Mouse (Mus musculus) cerebellum, adult 2 months (tissue): ENCODE measurements around the gene Slc15a5.

ENCODE experiments used
- CTCF ChIP-seq: fragments of 200-500 bp; IDR thresholded peaks from 2 replicates; pipeline ENCODE4 v1.5.1; 2011; ENCODE audit warnings: low read depth, mild to moderate bottlenecking, control low read depth, low read length, moderate library complexity, borderline replicate concordance; ENCODE audit not compliant: insufficient read depth
- POLR2A ChIP-seq: fragments of 200-500 bp; IDR thresholded peaks from 2 replicates; pipeline ENCODE4 v1.6.1; 2011; ENCODE audit warnings: low read length, control low read depth, borderline replicate concordance; ENCODE audit not compliant: insufficient read depth

DNA sequence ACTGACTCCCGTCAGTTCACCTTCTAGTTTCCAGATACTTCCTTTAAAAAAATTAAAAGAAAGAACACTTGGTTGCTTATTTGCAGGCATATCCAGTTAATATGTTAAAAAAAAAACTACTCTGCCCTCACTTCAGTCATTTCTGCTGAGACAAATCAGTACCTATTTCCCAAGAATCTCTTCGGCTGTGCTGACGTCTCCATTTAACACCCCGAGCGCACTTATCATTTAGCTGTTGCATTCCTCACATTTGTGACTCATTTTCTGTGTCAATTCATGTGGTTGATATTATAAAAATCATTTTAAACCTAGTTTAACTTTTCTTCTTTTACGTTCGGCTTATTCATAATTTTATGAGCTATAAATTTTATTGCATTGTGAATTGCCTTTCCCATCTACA is 12.7 kb upstream of the Slc15a5 start:
- TF ChIP-seq CTCF (no peak), POLR2A (no peak)
